Mouse (Mus musculus) MEL (cell line): ENCODE measurements around the gene Grb7.

Source experiments
- BHLHE40 ChIP-seq: IDR thresholded peaks from 2 replicates; pipeline ENCODE4 v1.6.1; 2012; ENCODE audit warnings: low read depth, mild to moderate bottlenecking, inconsistent platforms, low read length, improper control_type of control experiment, borderline replicate concordance
- CHD2 ChIP-seq: IDR thresholded peaks from 2 replicates; pipeline ENCODE4 v1.6.1; 2011; ENCODE audit warnings: low read length, improper control_type of control experiment
- CTCF ChIP-seq, 3 experiments: IDR thresholded peaks in 2 of 3; conservative IDR thresholded peaks in 1 of 3; 2 replicates each; pipeline ENCODE4 v1.5.1; 2011 to 2012; ENCODE audit warnings: low read length in 3 of 3, low read depth in 2 of 3, mild to moderate bottlenecking in 2 of 3, improper control_type of control experiment in 1 of 3, inconsistent platforms in 1 of 3, mixed read lengths in 1 of 3, moderate library complexity in 1 of 3; ENCODE audit not compliant: control insufficient read depth in 1 of 3, insufficient read depth in 1 of 3, poor library complexity in 1 of 3, severe bottlenecking in 1 of 3
- ELF1 ChIP-seq: IDR thresholded peaks from 2 replicates; pipeline ENCODE4 v1.6.1; 2014; ENCODE audit warnings: low read depth, mild to moderate bottlenecking, inconsistent platforms, low read length, improper control_type of control experiment, moderate library complexity
- EP300 ChIP-seq, 2 experiments: IDR thresholded peaks; 2 replicates each; pipeline ENCODE4 v1.6.1; 2011; ENCODE audit warnings: improper control_type of control experiment in 2 of 2, low read length in 2 of 2, low read depth in 1 of 2, mild to moderate bottlenecking in 1 of 2
- POLR2A ChIP-seq, 2 experiments: IDR thresholded peaks; 2 replicates each; pipeline ENCODE4 v1.6.1; 2011 to 2012; ENCODE audit warnings: low read length in 2 of 2, mild to moderate bottlenecking in 2 of 2, control low read depth in 1 of 2, improper control_type of control experiment in 1 of 2, low read depth in 1 of 2, moderate library complexity in 1 of 2; ENCODE audit not compliant: control insufficient read depth in 1 of 2, insufficient read depth in 1 of 2, poor library complexity in 1 of 2

GRCm38 (mm10) chr11:98491571-98491970, 45.4 kb downstream of the Grb7 start:
- TF ChIP-seq CHD2 (no peak), CTCF (IDR thresholded peaks at IDR 0.05 in 2 of 3, conservative IDR thresholded peaks at IDR 0.05 in 1 of 3; ENCODE audit: control insufficient read depth in 1 of 3, insufficient read depth in 1 of 3, low read depth in 2 of 3, low read length in 3 of 3, poor library complexity in 1 of 3, severe bottlenecking in 1 of 3) (no peak), EP300 (IDR thresholded peaks at IDR 0.05; ENCODE audit: low read depth in 1 of 2, low read length in 2 of 2) (no peak), ELF1 (no peak), BHLHE40 (no peak), POLR2A (IDR thresholded peaks at IDR 0.05; ENCODE audit: control insufficient read depth in 1 of 2, insufficient read depth in 1 of 2, low read depth in 1 of 2, low read length in 2 of 2, poor library complexity in 1 of 2) (no peak)
